Mouse (Mus musculus) left cerebral cortex, postnatal 4 days (tissue): Measurements from ENCODE around the gene Unkl. TPM values are rescaled to one million over a fixed set of nuclear protein-coding genes. Genes with fewer than 3 reads are reported as not detected.
A peak's percentile ranks its signal among the peaks of the same experiment; 100 is the strongest.

Source experiments
- DNase-seq: peaks from one replicate; pipeline ENCODE4 v3.0.0-alpha.2; 2022
- intact Hi-C: fragments of 180-260 bp; cut with DNase I; formaldehyde crosslinking; loops from one replicate; pipeline ENCODE4 v1.15.1; 2025
- microRNA-seq: library from miRNA; unstranded; fragments of <30 nt; microRNA quantifications from one replicate; pipeline ENCODE4 v1.2.0, GENCODE M21; 2022
- total RNA-seq, 2 experiments: library from RNA; stranded (reverse); gene quantifications; 2 replicates each; pipeline ENCODE4 v1.2.3; 2021

The Unkl gene
- total RNA-seq, 2 experiments from 2014 or later: 23.5 to 26.9 TPM

DNA sequence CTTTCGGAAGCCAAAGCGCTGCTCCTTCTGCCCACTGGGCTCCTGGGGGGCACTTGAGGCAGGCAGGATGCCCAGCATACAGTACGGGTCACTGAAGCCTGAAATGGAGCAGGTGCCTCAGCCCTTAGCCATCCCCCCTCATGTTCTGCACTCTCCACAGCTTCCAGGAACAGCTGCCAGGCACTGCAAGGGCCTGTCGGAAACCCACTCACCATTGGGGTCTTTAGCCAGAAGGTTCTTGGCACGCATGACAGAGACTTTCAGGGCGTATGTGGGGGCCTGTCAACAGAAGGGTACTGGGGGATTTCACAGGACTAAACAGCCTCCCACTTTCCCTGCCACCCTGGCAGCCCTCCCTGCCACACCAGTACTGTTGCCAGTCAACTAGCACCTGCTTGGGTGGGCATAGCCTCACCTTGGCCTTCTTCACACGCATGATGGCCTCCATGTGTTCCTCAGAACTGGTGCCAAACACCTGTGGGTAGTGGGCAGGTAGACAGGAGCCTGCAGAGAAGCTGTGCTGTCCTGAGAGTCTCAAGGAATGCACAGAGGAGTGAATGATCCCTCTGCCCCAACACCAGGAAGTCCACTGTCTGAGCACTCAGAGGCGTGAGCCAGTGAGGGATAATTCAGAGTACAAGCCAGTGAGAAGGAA is 62.1 kb downstream of the Unkl start:
- DNase-seq: peak; percentile 80
- intact Hi-C loops: no loop called here

- no peak for DNase-seq
These were observed 64.4 kb downstream of the Unkl start for GRCm38 (mm10) chr17:25252643-25253042.

DNA sequence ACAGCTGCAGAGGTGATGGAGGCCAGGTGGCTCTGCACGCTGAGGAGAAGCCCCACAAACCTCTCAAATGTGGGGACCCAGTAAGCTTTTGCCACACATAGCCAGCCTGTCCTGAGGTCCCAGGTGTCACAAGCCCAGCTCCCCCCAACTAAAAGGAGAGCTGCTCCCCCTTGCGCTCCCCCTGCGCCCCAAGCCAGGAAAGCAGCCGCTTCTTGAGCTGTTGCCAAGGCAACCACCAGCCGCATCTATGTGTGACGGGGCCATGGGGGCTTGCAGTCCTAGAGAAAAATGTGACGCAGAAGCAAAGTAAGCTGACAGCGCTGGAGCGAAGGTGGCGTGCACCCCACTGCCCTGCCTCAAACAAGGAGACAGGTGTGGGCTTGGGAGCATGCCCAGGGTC is 65.6 kb downstream of the Unkl start:
- DNase-seq: no peak
- intact Hi-C loops: no loop called here

More at GRCm38 (mm10) chr17:25252643-25253042, 64.4 kb downstream of the Unkl start:
- intact Hi-C loops: no loop called here

DNA sequence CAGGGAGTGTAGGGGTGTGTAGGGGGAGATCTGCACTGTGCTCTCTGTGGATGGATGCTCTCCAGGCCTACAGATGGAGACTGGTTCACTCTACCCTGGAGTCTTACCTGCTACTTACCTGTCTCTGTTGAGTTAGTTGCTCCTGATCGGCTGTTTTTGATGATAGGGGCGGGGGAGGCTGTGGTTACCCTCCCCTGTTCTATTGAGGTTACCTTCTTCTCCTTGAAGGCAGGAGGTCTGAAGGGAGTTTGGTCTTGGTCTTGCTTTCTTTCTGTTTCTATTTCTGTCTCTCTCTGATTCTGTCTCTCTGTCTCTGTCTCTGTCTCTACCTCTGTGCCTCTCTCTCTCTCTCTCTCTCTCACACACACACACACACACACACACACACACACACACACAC is 66.9 kb downstream of the Unkl start:
- intact Hi-C loops: no loop called here
- DNase-seq: no peak

- no peak for DNase-seq
- intact Hi-C loops: no loop called here
These were observed 68.0 kb downstream of the Unkl start, which contains the start of gene Baiap3 for GRCm38 (mm10) chr17:25256140-25256754. Gene Baiap3, minus strand, starts transcription at chr17:25256364.

- no peak for DNase-seq
- intact Hi-C loops: no loop called here
These were observed 69.6 kb downstream of the Unkl start for GRCm38 (mm10) chr17:25257804-25258261.

GRCm38 (mm10) chr17:25264453-25264852 is 76.3 kb downstream of the Unkl start:
- intact Hi-C loops: no loop called here

DNA sequence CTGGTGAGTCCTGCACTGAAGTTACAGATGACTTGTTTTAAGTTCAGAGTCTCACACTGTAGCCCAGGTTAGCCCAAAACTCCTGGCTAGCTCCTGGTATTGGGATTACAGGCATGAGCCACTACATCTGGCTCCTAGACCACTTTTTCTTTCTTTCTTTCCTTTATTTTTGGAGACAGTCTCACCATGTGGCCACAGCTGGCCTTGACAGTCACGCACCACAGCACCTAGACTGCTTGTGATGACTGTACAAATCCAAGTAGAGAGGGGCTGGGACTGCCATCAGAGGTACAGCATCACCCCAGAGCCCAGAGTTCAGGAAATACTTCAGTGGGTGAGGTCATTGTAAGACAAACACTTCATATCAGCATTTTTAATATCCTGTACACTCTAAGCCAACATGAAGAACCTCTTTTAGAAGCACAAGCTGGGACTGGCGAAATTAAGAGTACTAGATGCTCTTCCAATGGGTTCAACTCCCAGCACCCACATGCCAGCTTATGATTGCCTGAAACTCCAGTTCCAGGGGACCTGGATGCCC is 82.7 kb downstream of the Unkl start:
- DNase-seq: no peak
- intact Hi-C loops: loop anchor here (5.0 kb wide), 1 partner anchor 254 kb away; the partner anchor contains the start of genes Cramp1l and Ift140

More at GRCm38 (mm10) chr17:25264453-25264852, 76.3 kb downstream of the Unkl start:
- DNase-seq: no peak

GRCm38 (mm10) chr17:25272326-25272725 is 84.1 kb downstream of the Unkl start:
- intact Hi-C loops: loop anchor here (5.0 kb wide), 1 partner anchor 255 kb away; the partner anchor contains the start of genes Cramp1l and Ift140
- DNase-seq: no peak

DNA sequence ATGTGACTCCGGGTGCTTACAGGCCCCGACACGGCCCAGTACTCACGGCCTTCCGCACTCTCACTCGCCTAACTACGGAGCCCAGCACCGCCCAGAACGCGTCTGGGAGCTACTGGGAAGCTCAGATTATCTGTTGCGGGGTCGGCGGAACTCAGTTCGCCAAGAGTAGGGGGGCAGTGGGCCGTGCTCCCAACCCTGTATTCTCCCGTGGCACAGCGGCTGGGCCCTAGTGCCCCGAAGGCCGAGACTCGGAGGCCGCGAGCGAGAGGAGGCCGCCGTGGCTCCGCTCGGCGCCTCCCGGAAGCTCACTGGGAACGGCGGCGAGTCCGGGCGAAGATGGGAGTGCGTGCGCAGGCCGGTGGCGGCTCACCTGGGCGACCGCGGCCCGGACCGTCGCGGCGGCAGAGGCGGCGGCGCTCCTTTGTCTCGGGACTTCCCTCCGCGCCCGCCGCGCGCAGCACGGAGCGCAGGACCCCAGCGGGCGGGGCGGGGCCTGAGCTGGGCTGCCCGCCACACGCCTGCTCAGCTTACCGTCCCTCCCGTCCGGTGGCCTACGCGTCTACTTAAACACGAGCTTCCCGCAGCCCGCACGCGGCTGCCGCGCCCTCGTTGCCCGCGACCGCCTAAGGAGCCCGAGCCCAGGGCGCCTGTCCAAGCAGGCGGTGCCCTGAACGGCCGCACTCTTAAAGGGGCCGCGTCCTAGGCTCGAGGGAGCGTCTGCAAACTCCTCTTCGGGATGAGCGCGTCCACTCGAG is 84.9 kb downstream of the Unkl start:
- intact Hi-C loops: loop anchor here (5.0 kb wide), 1 partner anchor 256 kb away; the partner anchor contains the start of genes Cramp1l and Ift140
- DNase-seq: peak; percentile 86

DNA sequence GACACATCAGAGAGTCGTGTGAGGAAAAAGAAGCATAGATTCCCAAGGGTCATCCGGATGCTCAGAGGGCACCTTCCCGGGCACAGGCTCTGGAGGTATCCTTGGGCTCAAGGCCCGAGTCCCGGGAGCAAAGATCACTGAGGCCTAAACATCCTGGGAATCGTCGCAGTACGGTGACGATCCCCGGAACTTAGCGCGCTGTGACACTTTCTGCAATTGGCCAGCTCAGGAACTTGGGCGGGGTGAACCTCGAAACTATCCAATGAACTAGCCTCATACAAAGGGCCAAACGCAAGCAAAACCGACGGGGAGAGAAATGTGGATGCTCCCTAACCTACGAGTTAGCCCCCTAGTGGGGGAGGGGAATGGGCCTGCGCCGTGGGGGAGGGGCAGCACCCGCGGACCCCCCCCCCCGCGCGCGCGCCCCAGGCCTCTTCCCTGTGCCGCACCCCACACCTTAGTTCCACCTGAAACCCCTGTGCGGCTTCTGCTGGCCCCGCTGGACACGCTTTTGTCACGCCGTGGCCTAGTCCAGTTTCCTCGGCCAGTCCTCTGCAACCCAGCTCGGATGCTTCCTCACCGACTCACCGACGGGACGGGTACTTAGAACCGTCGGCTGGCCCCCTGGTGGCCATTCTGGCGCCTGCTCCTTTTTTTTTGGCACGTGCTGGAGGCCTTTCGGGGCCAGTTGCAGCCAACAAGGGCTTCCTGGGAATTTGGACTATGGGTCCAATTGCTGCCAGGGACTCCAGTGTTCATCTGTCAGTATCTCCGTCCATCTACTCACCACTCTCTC is 85.7 kb downstream of the Unkl start:
- intact Hi-C loops: loop anchor here (5.0 kb wide), 1 partner anchor 257 kb away; the partner anchor contains the start of genes Cramp1l and Ift140

DNA sequence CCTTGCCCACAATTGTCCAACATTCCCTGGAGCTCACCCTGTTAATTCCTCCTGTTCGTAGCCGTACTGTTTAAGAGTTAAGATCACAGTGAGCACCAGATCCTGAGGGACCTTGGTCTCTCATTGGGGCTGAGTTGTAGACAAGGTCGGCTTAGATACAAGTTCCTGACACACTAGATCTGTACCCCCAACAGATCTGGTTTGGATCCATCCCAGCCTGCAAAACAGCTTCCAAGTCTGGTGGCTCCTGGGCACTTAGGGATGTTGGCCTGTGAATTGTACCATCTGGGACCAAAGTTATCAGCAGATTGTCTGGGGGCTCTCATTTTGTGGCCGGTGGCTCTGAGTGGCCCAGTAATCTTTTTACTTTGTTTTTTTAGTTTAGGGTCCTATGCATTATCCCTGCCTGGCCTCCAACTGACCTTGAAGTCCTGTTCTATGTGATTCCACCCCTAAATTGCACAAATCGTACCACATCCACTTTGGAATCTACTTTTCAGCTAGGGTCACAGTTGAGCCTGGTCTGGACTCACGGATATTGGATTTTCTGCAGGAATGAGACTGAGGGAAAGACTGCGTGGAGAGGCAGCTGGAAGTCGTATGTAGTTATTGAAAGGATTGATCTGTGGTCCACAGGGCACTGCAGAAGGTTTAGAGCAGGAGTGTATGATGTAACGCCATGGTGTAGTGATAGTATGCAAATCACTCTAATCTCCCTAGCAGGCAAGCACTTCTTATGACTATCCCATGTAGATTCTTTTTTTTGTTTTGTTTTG is 86.6 kb downstream of the Unkl start, which contains the start of gene Ube2i:
TSS of gene Ube2i (minus strand) at position 52 of the 776 bp plus-strand sequence.
- intact Hi-C loops: loop anchor here (5.0 kb wide), 1 partner anchor 257 kb away; the partner anchor contains the start of genes Cramp1l and Ift140
- peak; percentile 55 for DNase-seq

More for the DNA sequence above, 85.7 kb downstream of the Unkl start:
- peak; percentile 88 for DNase-seq

- DNase-seq: no peak
- intact Hi-C loops: no loop called here
These were observed 87.6 kb downstream of the Unkl start for GRCm38 (mm10) chr17:25275833-25276232.

GRCm38 (mm10) chr17:25282133-25282532 is 93.9 kb downstream of the Unkl start:
- DNase-seq: peak; percentile 18
- intact Hi-C loops: no loop called here

Small RNA genes within 50 kb of the gene (microRNA-seq; reads per million reads assigned to microRNA genes)
- gene Mir3547: 39.4 reads per million, percentile 42 among the genes with 10 or more reads in this experiment

Other genes with a start within 250 kb of the Unkl start
- 10 to 100 TPM; 31.5 to 37.2 TPM for gene Jpt2, start 227.7 kb upstream of the Unkl start, total RNA-seq
- 10 to 100 TPM; 27.7 to 29.0 TPM for gene Cramp1l, start 172.6 kb upstream of the Unkl start, total RNA-seq
- 10 to 100 TPM; 29.9 to 32.2 TPM for gene Ift140, start 172.3 kb upstream of the Unkl start, total RNA-seq
- 1 to 10 TPM; 5.4 to 6.7 TPM for gene Tmem204, start 104.8 kb upstream of the Unkl start, total RNA-seq
- 10 to 100 TPM; 58.3 to 59.3 TPM for gene Telo2, start 72.4 kb upstream of the Unkl start, total RNA-seq
- gene Ptx4, start 67.6 kb upstream of the Unkl start, total RNA-seq: under 1 TPM; 0.32 to 0.34 TPM
- 10 to 100 TPM; 40.9 to 42.5 TPM for gene Clcn7, start 55.0 kb upstream of the Unkl start, total RNA-seq
- gene Ccdc154, start 25.9 kb upstream of the Unkl start, total RNA-seq: under 1 TPM in 1 of 2 experiments, not detected in 1; 0.16 TPM
- gene Gm38655, start 12.9 kb upstream of the Unkl start, total RNA-seq: not detected
- gene BC003965, start 3.8 kb upstream of the Unkl start, total RNA-seq: 10 to 100 TPM; 16.8 to 18.6 TPM
- gene Gnptg, start 51.7 kb downstream of the Unkl start, total RNA-seq: 10 to 100 TPM; 54.6 to 56.0 TPM
- gene Tsr3, start 51.8 kb downstream of the Unkl start, total RNA-seq: 10 to 100 TPM; 29.7 to 33.8 TPM
- gene Baiap3, start 68.0 kb downstream of the Unkl start, total RNA-seq: 10 to 100 TPM in 1 of 2 experiments, 1 to 10 TPM in 1; 5.2 to 24.2 TPM
- 100 to 1,000 TPM; 297 to 302 TPM for gene Ube2i, start 86.2 kb downstream of the Unkl start, total RNA-seq
- gene Prss34, start 110.0 kb downstream of the Unkl start, total RNA-seq: 1 to 10 TPM; 1.2 to 1.3 TPM
- gene Prss28, start 120.2 kb downstream of the Unkl start, total RNA-seq: not detected
- not detected for gene Prss29, start 130.3 kb downstream of the Unkl start, total RNA-seq
- gene Tpsab1, start 157.2 kb downstream of the Unkl start, total RNA-seq: 1 to 10 TPM in 1 of 2 experiments, under 1 TPM in 1; 0.62 to 2.5 TPM
- gene Tpsb2, start 177.9 kb downstream of the Unkl start, total RNA-seq: 10 to 100 TPM in 1 of 2 experiments, 1 to 10 TPM in 1; 8.1 to 16.4 TPM
- gene Tpsg1, start 180.9 kb downstream of the Unkl start, total RNA-seq: not detected
- gene Cacna1h, start 245.4 kb downstream of the Unkl start, total RNA-seq: 100 to 1,000 TPM in 1 of 2 experiments, 10 to 100 TPM in 1; 96.9 to 103 TPM